Mouse (Mus musculus): ENCODE measurements at regions not wholly inside any gene's neighbourhood (a gene's known extent, or its start where the extent isn't known, plus 50 kb on each side); places are given as distances from the start of the nearest gene placed in this dataset.

- no peak for ATAC-seq (replicated peaks; ENCODE audit: low read depth, poor library complexity, severe bottlenecking)
These were observed 118.8 kb upstream of the Gm15217 start for GRCm38 (mm10) chr14:46260291-46260980.

- ATAC-seq (replicated peaks; ENCODE audit: low read depth, poor library complexity, severe bottlenecking), result no peak
These were observed 103.8 kb upstream of the Gm15217 start for GRCm38 (mm10) chr14:46275455-46275854.

GRCm38 (mm10) chr14:46276926-46277831 is 102.0 kb upstream of the Gm15217 start:
- ATAC-seq (replicated peaks; ENCODE audit: low read depth, poor library complexity, severe bottlenecking), result no peak

- no peak for ATAC-seq (replicated peaks; ENCODE audit: low read depth, poor library complexity, severe bottlenecking)
These were observed 101.2 kb upstream of the Gm15217 start for GRCm38 (mm10) chr14:46277832-46278611.

- no peak for ATAC-seq (replicated peaks; ENCODE audit: low read depth, poor library complexity, severe bottlenecking)
These were observed 86.8 kb upstream of the Gm15217 start for GRCm38 (mm10) chr14:46292398-46292797.

- no peak for ATAC-seq (replicated peaks; ENCODE audit: low read depth, poor library complexity, severe bottlenecking)
These were observed 82.9 kb upstream of the Gm15217 start for GRCm38 (mm10) chr14:46296275-46296674.

- no peak for ATAC-seq (replicated peaks; ENCODE audit: low read depth, poor library complexity, severe bottlenecking)
These were observed 78.7 kb upstream of the Gm15217 start for GRCm38 (mm10) chr14:46300546-46300945.

GRCm38 (mm10) chr14:46302601-46303000 is 76.6 kb upstream of the Gm15217 start:
- ATAC-seq (replicated peaks; ENCODE audit: low read depth, poor library complexity, severe bottlenecking), result no peak

- no peak for ATAC-seq (replicated peaks; ENCODE audit: low read depth, poor library complexity, severe bottlenecking)
These were observed 73.9 kb upstream of the Gm15217 start for GRCm38 (mm10) chr14:46305267-46305666.

- ATAC-seq (replicated peaks; ENCODE audit: low read depth, poor library complexity, severe bottlenecking), result no peak
These were observed 66.2 kb upstream of the Gm15217 start for GRCm38 (mm10) chr14:46313064-46313463.

GRCm38 (mm10) chr14:46316521-46316920 is 62.7 kb upstream of the Gm15217 start:
- no peak for ATAC-seq (replicated peaks; ENCODE audit: low read depth, poor library complexity, severe bottlenecking)

- ATAC-seq (replicated peaks; ENCODE audit: low read depth, poor library complexity, severe bottlenecking), result no peak
These were observed 61.7 kb upstream of the Gm15217 start for GRCm38 (mm10) chr14:46317406-46318045.

- ATAC-seq (replicated peaks; ENCODE audit: low read depth, poor library complexity, severe bottlenecking), result no peak
These were observed 51.1 kb upstream of the Gm15217 start for GRCm38 (mm10) chr14:46328064-46328463.
